Mouse (Mus musculus) testis, adult 2 months (tissue): ENCODE measurements around the gene Tns1.

ENCODE experiments used
- CTCF ChIP-seq: fragments of 200-500 bp; IDR thresholded peaks from 2 replicates; pipeline ENCODE4 v1.5.1; 2012; ENCODE audit warnings: low read depth, mild to moderate bottlenecking, inconsistent platforms, low read length, moderate library complexity; ENCODE audit not compliant: control insufficient read depth, insufficient read depth, insufficient replicate concordance
- POLR2A ChIP-seq: fragments of 200-500 bp; IDR thresholded peaks from 2 replicates; pipeline ENCODE4 v1.6.1; 2012; ENCODE audit warnings: low read depth, mild to moderate bottlenecking, inconsistent platforms, low read length, moderate library complexity; ENCODE audit not compliant: control insufficient read depth

DNA sequence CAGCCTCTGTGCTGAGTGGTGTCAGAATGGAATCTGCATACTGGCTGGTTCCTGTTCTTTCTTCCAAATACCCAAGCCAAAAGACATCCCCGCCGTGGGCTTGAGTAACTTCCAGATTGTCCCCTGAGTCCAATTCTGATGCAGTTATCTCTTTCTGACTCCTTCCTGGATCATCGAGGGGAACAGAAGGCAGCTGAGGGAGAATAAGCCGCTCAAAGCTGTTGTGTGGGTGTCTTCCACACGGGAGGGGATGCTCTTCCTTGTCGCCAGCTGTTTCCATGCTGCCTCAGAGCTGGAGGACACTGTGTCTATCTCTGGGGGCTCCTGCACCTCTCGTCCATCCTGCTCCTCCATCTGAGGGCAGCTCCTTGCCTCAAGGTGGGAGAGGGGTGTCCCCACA, 133.0 kb downstream of the Tns1 start:
- TF ChIP-seq CTCF: no peak
- no peak for TF ChIP-seq POLR2A
